Mouse (Mus musculus) forebrain, embryonic 11.5 days (tissue): ENCODE measurements around the gene Gstt2. TPM values are rescaled to one million over a fixed set of nuclear protein-coding genes. Genes with fewer than 3 reads are reported as not detected.
A peak's percentile ranks its signal among the peaks of the same experiment; 100 is the strongest.

ENCODE experiments used
- ATAC-seq: fragments of 200-750 bp; cut with Nextera tagmentation; replicated peaks from 2 replicates; pipeline ENCODE4 v1.8.0; 2017; ENCODE audit warnings: moderate TSS enrichment; ENCODE audit not compliant: low FRiP score
- DNase-seq: peaks from one replicate; pipeline ENCODE4 v3.0.0-alpha.2; 2017; ENCODE audit warnings: low spot score
- H3K27ac ChIP-seq: fragments of 300-500 bp; sonication (generic); 2 replicates; pipeline ENCODE4 v1.5.1; 2014; ENCODE audit warnings: low read depth, low read length
- H3K27me3 ChIP-seq: fragments of 300-500 bp; sonication (generic); 2 replicates; pipeline ENCODE4 v1.6.1; 2014; ENCODE audit warnings: mild to moderate bottlenecking, low read length, mixed read lengths; ENCODE audit not compliant: control insufficient read depth, insufficient read depth
- H3K36me3 ChIP-seq: fragments of 300-500 bp; sonication (generic); 2 replicates; pipeline ENCODE4 v1.6.1; 2014; ENCODE audit warnings: mild to moderate bottlenecking, low read length, moderate library complexity, mixed read lengths; ENCODE audit not compliant: control insufficient read depth, insufficient read depth
- H3K4me1 ChIP-seq: fragments of 300-500 bp; sonication (generic); replicated peaks from 2 replicates; pipeline ENCODE4 v1.6.1; 2014; ENCODE audit warnings: low read length, mixed read lengths; ENCODE audit not compliant: control insufficient read depth, insufficient read depth
- H3K4me2 ChIP-seq: fragments of 300-500 bp; sonication (generic); 2 replicates; pipeline ENCODE4 v1.6.1; 2014; ENCODE audit warnings: low read depth, mild to moderate bottlenecking, low read length, moderate library complexity, mixed read lengths; ENCODE audit not compliant: severe bottlenecking
- H3K4me3 ChIP-seq: fragments of 300-500 bp; sonication (generic); 2 replicates; pipeline ENCODE4 v1.5.1; 2014; ENCODE audit warnings: low read depth, low read length
- H3K9ac ChIP-seq: fragments of 300-500 bp; sonication (generic); 2 replicates; pipeline ENCODE4 v1.6.1; 2014; ENCODE audit warnings: low read length
- H3K9me3 ChIP-seq: fragments of 300-500 bp; sonication (generic); 2 replicates; pipeline ENCODE4 v1.6.1; 2016; ENCODE audit warnings: low read length, mixed read lengths; ENCODE audit not compliant: control insufficient read depth
- WGBS: fragments of 180-500 bp; shearing (Covaris S2); extraction: QIAGEN DNeasy Blood & Tissue Kit; methylation state at CpG from one replicate; pipeline ENCODE4 v1.1.7; 2014; 5-methylcytosine and 5-hydroxymethylcytosine counted together
- polyA plus RNA-seq: library from polyadenylated mRNA; unstranded; fragments of >200 nt; fragmentation: Nextera tagmentation; extraction: Ambion mirVana; gene quantifications from 2 replicates; pipeline ENCODE4 v1.2.1, GENCODE M21; 2014

Gene Gstt2
- polyA plus RNA-seq, 1 experiment from 2014 or later, result 8.8 TPM

- Histone ChIP-seq H3K27me3 (no peaks in the 10 kb centered on the region), H3K9ac (peak overlapping the region; percentile 30), H3K36me3 (no peaks in the 10 kb centered on the region), H3K4me3 (peak overlapping the region; percentile 43), H3K4me1 (no peaks in the 10 kb centered on the region; the same call in 1 of the 2 replicates), H3K4me2 (peak overlapping the region; percentile 80), H3K9me3 (no peaks in the 10 kb centered on the region), H3K27ac (no peak overlapping the region)
- DNase-seq (peak; percentile 55), ATAC-seq (peak; percentile 56; the same call in 1 of the 2 replicates)
- WGBS, result 2% methylated on average over 12 of the region's 12 CpGs
Observed at GRCm38 (mm10) chr10:75797619-75798175, 39.5 kb downstream of the Gstt2 start.

- H3K9ac ChIP-seq, result no peak overlapping the region
- DNase-seq (no peak), ATAC-seq (no peak)
- H3K9me3 ChIP-seq, result no peaks in the 10 kb centered on the region
- H3K4me2 ChIP-seq, result peak overlapping the region; percentile 80
- 42% methylated on average over 11 of the region's 11 CpGs for WGBS
- H3K36me3 ChIP-seq, result no peaks in the 10 kb centered on the region
- peak overlapping the region; percentile 43; the same call in 1 of the 2 replicates for H3K4me3 ChIP-seq
- no peak overlapping the region for H3K27ac ChIP-seq
- no peaks in the 10 kb centered on the region; the same call in 1 of the 2 replicates for H3K4me1 ChIP-seq
- H3K27me3 ChIP-seq, result no peaks in the 10 kb centered on the region
Observed at GRCm38 (mm10) chr10:75796731-75797516, 40.3 kb downstream of the Gstt2 start.

- no peak overlapping the region for H3K27ac ChIP-seq
- H3K4me1 ChIP-seq, result no peaks in the 10 kb centered on the region; the same call in 1 of the 2 replicates
- H3K36me3 ChIP-seq, result no peaks in the 10 kb centered on the region
- H3K9me3 ChIP-seq, result no peaks in the 10 kb centered on the region
- H3K27me3 ChIP-seq, result no peaks in the 10 kb centered on the region
- no peak overlapping the region for H3K4me2 ChIP-seq
- no peak for DNase-seq
- ATAC-seq, result no peak
- 29% methylated on average over 3 of the region's 3 CpGs for WGBS
- no peak overlapping the region for H3K9ac ChIP-seq
- H3K4me3 ChIP-seq, result no peak overlapping the region
Observed at GRCm38 (mm10) chr10:75794880-75795279, 42.3 kb downstream of the Gstt2 start.

- no peaks in the 10 kb centered on the region for H3K4me1 ChIP-seq
- H3K4me2 ChIP-seq, result no peak overlapping the region
- DNase-seq (no peak), ATAC-seq (no peak)
- no peak overlapping the region for H3K27ac ChIP-seq
- no peak overlapping the region for H3K9ac ChIP-seq
- no peak overlapping the region for H3K4me3 ChIP-seq
- no peaks in the 10 kb centered on the region for H3K36me3 ChIP-seq
- no peaks in the 10 kb centered on the region for H3K9me3 ChIP-seq
- 28% methylated on average over 7 of the region's 7 CpGs for WGBS
- no peaks in the 10 kb centered on the region for H3K27me3 ChIP-seq
Observed at GRCm38 (mm10) chr10:75790773-75791172, 46.5 kb downstream of the Gstt2 start.

- ATAC-seq, result no peak
- H3K9ac ChIP-seq, result no peak overlapping the region
- no peaks in the 10 kb centered on the region for H3K36me3 ChIP-seq
- H3K9me3 ChIP-seq, result no peaks in the 10 kb centered on the region
- no peak for DNase-seq
- WGBS, result 95% methylated on average over 5 of the region's 5 CpGs
- H3K27me3 ChIP-seq, result no peaks in the 10 kb centered on the region
- H3K4me1 ChIP-seq, result no peaks in the 10 kb centered on the region
- H3K4me3 ChIP-seq, result no peak overlapping the region
- H3K27ac ChIP-seq, result no peak overlapping the region
- H3K4me2 ChIP-seq, result no peak overlapping the region
Observed at GRCm38 (mm10) chr10:75789841-75790240, 47.4 kb downstream of the Gstt2 start.

- no peak overlapping the region for H3K27ac ChIP-seq
- 80% methylated on average over 6 of the region's 6 CpGs for whole genome bisulfite sequencing
- no peak overlapping the region for H3K4me3 ChIP-seq
- H3K27me3 ChIP-seq, result no peaks in the 10 kb centered on the region
- ATAC-seq (no peak), DNase-seq (no peak)
- no peak overlapping the region for H3K4me2 ChIP-seq
- no peaks in the 10 kb centered on the region for H3K4me1 ChIP-seq
- no peaks in the 10 kb centered on the region for H3K9me3 ChIP-seq
- H3K36me3 ChIP-seq, result no peaks in the 10 kb centered on the region
- H3K9ac ChIP-seq, result no peak overlapping the region
Observed at GRCm38 (mm10) chr10:75789081-75789735, 48.0 kb downstream of the Gstt2 start.

- no peak overlapping the region for H3K9ac ChIP-seq
- H3K9me3 ChIP-seq, result no peaks in the 10 kb centered on the region
- no peaks in the 10 kb centered on the region for H3K4me1 ChIP-seq
- no peaks in the 10 kb centered on the region for H3K36me3 ChIP-seq
- H3K27me3 ChIP-seq, result no peaks in the 10 kb centered on the region
- DNase-seq (no peak), ATAC-seq (no peak)
- no peak overlapping the region for H3K4me2 ChIP-seq
- H3K4me3 ChIP-seq, result no peak overlapping the region
- 93% methylated on average over 8 of the region's 8 CpGs for WGBS
- no peak overlapping the region for H3K27ac ChIP-seq
Observed at GRCm38 (mm10) chr10:75788277-75788676, 48.9 kb downstream of the Gstt2 start.

- Histone ChIP-seq H3K27ac (no peak overlapping the region), H3K36me3 (no peaks in the 10 kb centered on the region), H3K27me3 (no peaks in the 10 kb centered on the region; the same call in 1 of the 2 replicates), H3K4me3 (no peak overlapping the region), H3K9me3 (no peaks in the 10 kb centered on the region), H3K4me1 (peaks cover 5% of the 10 kb centered on the region; the same call in 1 of the 2 replicates), H3K9ac (no peak overlapping the region), H3K4me2 (no peak overlapping the region)
- ATAC-seq, result no peak
- DNase-seq, result no peak
- 72% methylated on average over 1 of the region's 1 CpGs for WGBS
Observed at GRCm38 (mm10) chr10:75785442-75785841, 51.8 kb downstream of the Gstt2 start.
